Mouse (Mus musculus) adrenal gland, adult (tissue): ENCODE measurements around the gene Ndufa9.

Experiments
- DNase-seq, 2 experiments: peaks; one replicate each; pipeline ENCODE4 v3.0.0; 2022 to 2023; ENCODE audit warnings: low spot score in 1 of 2; ENCODE audit not compliant: inconsistent age in 2 of 2

The Ndufa9 gene

GRCm38 (mm10) chr6:126772326-126772725, 76.6 kb downstream of the Ndufa9 start:
- DNase-seq = no peak
